Mouse (Mus musculus): ENCODE results near the gene Acbd6. TPM values are rescaled to one million over a fixed set of nuclear protein-coding genes. Genes with fewer than 3 reads are reported as not detected.

The Acbd6 gene
- polyA plus RNA-seq, 1 experiment from 2014 or later: 73.6 TPM

DNA sequence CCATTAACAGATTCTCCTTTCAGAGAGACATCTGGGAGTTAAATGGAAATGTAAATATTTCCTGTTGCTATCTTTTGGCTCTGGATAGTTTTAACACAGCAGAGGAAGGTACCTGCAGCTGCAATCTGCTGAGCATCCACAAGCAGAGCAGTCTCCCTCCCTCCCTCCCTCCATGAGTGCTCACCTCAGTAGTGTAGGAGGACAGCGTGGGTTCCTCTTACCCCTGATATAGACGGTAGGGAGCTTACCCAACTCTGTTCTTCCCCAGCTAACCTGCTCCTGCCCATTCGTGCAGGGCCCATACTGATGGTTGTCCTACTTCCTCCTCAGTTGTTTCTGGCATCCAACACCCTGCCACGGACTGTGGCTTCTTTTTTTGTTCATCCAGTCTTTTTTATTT lies 50.6 kb downstream of the Acbd6 start:
- 70% methylated on average over 4 of the region's 4 CpGs for WGBS
- Histone ChIP-seq H3K9ac (replicated peaks) (no peak overlapping the region), H3K27ac (no peak overlapping the region), H3K4me1 (replicated peaks) (peaks cover 19% of the 10 kb centered on the region), H3K9me3 (no peaks in the 10 kb centered on the region), H3K36me3 (no peaks in the 10 kb centered on the region), H3K4me2 (replicated peaks) (no peak overlapping the region), H3K27me3 (no peaks in the 10 kb centered on the region; the same call in 1 of the 2 replicates), H3K4me3 (replicated peaks) (no peak overlapping the region)
- ATAC-seq: no peak

DNA sequence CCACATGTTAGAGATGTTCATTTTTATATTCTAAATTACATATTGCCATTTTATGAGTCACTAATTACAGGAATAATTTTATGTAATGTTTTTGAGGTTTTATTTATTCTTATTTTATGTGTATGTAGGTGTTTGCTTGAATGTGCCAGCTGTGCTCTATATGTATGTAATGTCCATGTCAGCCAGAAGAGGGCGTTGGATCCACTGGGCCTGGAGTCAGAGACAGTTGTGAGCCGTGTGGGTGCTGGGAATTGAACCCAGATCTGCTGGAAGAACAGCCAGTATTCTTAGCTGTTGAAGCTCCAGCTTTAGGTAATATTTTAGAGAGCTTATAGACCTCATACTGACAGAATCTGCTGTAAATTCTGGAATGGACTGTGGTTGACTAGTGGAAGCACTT lies 56.5 kb downstream of the Acbd6 start:
- H3K9ac ChIP-seq (replicated peaks): no peak overlapping the region
- H3K27me3 ChIP-seq: no peaks in the 10 kb centered on the region
- no peaks in the 10 kb centered on the region for H3K36me3 ChIP-seq
- WGBS: 59% methylated on average over 2 of the region's 2 CpGs
- H3K4me3 ChIP-seq (replicated peaks): no peak overlapping the region
- ATAC-seq: no peak
- H3K4me1 ChIP-seq (replicated peaks): no peaks in the 10 kb centered on the region
- no peak overlapping the region for H3K4me2 ChIP-seq (replicated peaks)
- H3K9me3 ChIP-seq: no peaks in the 10 kb centered on the region
- no peak overlapping the region for H3K27ac ChIP-seq

DNA sequence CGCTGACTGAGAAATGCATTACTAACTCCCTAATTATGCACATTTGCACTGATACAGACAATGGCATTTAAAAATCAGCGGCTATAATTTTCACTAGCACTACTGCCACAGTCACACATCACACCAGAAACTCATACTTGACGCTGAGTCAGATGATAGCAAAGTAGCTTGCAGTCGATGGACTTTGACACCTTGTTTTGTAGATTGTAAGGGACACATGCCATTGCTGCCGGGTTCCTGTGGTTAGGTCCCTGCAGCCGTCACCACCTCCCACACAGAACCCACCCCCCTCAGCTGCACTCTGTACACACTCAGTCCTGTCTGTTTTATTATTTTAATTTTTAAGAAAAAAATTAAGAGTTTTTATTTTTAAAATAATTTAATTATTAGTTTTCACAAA lies 63.2 kb downstream of the Acbd6 start:
- Histone ChIP-seq H3K4me2 (replicated peaks) (no peak overlapping the region), H3K9ac (replicated peaks) (no peak overlapping the region), H3K27me3 (no peaks in the 10 kb centered on the region; the same call in 1 of the 2 replicates), H3K9me3 (no peaks in the 10 kb centered on the region), H3K27ac (no peak overlapping the region), H3K4me1 (replicated peaks) (no peaks in the 10 kb centered on the region), H3K36me3 (peaks cover 5% of the 10 kb centered on the region; the same call in 1 of the 2 replicates), H3K4me3 (replicated peaks) (no peak overlapping the region)
- 90% methylated on average over 6 of the region's 6 CpGs for WGBS
- no peak for ATAC-seq

DNA sequence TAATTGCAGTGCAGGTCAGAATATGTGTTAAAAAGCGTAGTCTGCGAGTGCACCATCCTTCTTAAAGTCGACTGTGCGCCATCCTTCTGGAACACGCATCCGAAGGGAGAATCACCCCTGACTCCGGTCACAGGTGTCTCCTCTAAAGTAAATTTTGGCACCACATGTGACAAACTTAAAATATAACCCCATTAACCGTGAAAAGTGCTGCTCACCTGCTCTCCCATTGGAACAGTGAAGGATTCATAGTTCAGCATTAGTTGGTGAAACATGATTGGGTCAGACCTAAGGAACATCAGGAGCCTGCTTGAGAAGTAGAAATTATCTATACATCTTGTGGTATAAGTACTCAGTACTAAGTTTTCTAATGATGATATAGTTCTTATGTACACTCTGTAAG lies 65.3 kb downstream of the Acbd6 start:
- no peak for ATAC-seq
- Histone ChIP-seq H3K9me3 (no peaks in the 10 kb centered on the region), H3K36me3 (peaks cover 5% of the 10 kb centered on the region; the same call in 1 of the 2 replicates), H3K4me3 (replicated peaks) (no peak overlapping the region), H3K4me1 (replicated peaks) (no peaks in the 10 kb centered on the region), H3K4me2 (replicated peaks) (no peak overlapping the region), H3K27me3 (no peaks in the 10 kb centered on the region; the same call in 1 of the 2 replicates), H3K27ac (no peak overlapping the region), H3K9ac (replicated peaks) (no peak overlapping the region)
- 95% methylated on average over 8 of the region's 8 CpGs for WGBS

DNA sequence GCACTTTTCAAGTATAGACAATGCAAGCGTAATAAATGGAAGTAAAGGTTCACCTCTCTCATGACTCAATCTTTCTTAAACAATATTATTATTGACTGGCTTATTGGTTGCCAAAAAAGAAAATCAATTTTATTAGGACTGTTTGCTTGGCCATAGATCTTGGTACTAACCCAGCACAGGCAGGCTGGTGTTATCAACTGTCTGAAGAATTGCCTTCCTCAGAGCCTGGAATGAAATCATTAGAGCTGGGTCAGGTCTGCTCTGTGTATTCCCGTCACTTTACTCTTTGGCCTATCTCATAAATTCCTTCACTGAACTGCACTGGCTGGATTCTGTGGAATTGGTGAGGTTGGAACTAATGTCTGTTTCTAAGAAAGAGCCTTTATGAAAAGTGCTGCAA lies 69.8 kb downstream of the Acbd6 start:
- Histone ChIP-seq H3K4me1 (replicated peaks) (no peaks in the 10 kb centered on the region), H3K36me3 (peaks cover 5% of the 10 kb centered on the region; the same call in 1 of the 2 replicates), H3K9me3 (no peaks in the 10 kb centered on the region), H3K27ac (no peak overlapping the region), H3K4me2 (replicated peaks) (no peak overlapping the region), H3K27me3 (no peaks in the 10 kb centered on the region), H3K9ac (replicated peaks) (no peak overlapping the region), H3K4me3 (replicated peaks) (no peak overlapping the region)
- 94% methylated on average over 2 of the region's 2 CpGs for WGBS
- ATAC-seq: no peak

DNA sequence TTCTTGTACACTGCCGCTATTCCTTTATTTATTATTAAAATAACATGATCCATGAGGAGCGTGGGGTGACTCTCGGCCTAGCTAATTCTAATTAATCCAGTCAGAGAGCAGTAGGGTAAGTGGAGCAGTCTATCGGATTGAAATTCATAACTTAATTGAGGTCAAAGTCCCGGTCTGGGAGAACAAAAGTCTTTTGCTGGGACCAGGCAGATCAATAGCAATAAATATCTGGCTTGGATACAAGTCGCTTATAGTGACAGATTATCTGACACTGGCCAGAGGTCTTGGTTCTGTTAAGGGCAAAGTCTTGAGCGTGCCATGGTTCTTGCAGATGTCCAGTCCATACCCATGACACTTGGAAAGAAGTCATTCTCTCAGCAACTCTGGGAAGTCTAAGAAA lies 78.7 kb downstream of the Acbd6 start:
- Histone ChIP-seq H3K4me3 (replicated peaks) (no peak overlapping the region), H3K4me2 (replicated peaks) (no peak overlapping the region), H3K9ac (replicated peaks) (no peak overlapping the region), H3K27ac (no peak overlapping the region), H3K27me3 (no peaks in the 10 kb centered on the region), H3K9me3 (no peaks in the 10 kb centered on the region), H3K36me3 (no peaks in the 10 kb centered on the region), H3K4me1 (replicated peaks) (no peaks in the 10 kb centered on the region)
- ATAC-seq: no peak
- WGBS: 80% methylated on average over 7 of the region's 7 CpGs

DNA sequence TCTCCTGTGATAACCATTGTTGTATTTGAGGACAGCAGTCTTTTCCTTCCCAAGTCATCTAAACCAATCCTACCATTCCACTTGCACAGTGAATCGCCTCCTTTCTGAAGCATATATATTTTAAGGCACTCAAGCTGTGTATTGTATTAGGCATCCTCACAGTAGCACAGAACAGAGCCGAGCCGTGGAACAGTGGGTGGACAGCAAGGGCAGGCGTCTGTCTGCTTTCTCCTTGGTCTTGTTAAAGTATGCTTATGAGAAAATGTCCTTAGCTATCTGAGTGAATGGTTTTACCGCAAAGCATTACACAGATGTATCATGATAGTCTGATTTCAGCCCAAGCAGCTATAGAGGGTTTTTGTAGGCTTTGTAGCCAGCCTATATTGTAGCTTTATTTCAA lies 87.9 kb downstream of the Acbd6 start:
- Histone ChIP-seq H3K36me3 (no peaks in the 10 kb centered on the region), H3K4me3 (replicated peaks) (no peak overlapping the region), H3K9ac (replicated peaks) (no peak overlapping the region), H3K4me1 (replicated peaks) (peaks cover 17% of the 10 kb centered on the region), H3K9me3 (no peaks in the 10 kb centered on the region), H3K27ac (no peak overlapping the region), H3K4me2 (replicated peaks) (no peak overlapping the region), H3K27me3 (no peaks in the 10 kb centered on the region)
- WGBS: 75% methylated on average over 5 of the region's 5 CpGs
- no peak for ATAC-seq

DNA sequence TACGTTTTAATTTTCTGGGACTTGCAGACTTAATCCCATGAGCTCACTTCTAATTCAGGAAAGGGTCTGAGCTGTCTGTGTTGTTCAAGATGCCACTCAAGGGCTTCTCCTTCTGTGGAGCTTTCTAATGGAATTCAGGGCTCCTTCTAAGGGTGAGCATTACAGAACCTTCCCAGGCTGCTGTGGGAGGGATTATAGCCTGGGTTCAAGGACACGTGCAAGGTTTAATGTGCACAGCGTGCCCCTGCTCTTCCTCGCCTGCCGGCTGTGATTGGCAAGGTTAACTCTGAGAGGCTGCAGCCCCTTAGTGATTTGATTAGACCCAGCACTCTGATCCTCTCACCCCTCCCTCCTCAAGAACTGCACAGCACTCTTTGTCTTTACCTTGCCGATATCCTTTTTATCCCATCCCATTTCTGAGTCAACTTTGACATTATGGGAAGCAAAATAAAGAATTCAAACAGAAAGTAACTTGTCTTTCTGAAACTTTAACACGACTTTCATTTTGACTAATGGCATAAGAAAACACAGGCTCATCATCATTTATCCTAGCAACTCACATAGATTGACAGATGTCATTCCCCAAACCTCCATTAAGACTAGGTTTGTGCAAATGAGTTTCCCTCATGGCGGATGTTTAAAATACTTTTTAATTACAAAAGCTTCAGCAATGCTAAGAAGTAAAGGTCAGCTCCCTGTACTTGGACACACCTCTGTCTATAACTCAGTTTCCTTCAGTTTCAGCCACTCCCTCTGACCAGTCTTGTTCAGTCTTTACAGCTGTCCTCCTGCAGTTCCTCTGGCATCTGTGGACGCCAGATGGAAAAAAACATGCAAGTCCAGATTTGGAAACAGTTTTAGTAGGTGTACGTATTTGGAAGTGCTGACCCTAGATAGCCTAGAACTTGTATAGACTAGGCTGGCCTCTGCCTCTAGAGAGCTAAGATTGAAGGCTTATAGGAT lies 88.7 kb downstream of the Acbd6 start:
- Histone ChIP-seq H3K27ac (no peak overlapping the region), H3K4me3 (replicated peaks) (no peak overlapping the region), H3K4me2 (replicated peaks) (no peak overlapping the region), H3K4me1 (replicated peaks) (peaks cover 19% of the 10 kb centered on the region), H3K9ac (replicated peaks) (no peak overlapping the region), H3K9me3 (no peaks in the 10 kb centered on the region), H3K27me3 (no peaks in the 10 kb centered on the region; the same call in 1 of the 2 replicates), H3K36me3 (no peaks in the 10 kb centered on the region)
- 43% methylated on average over 10 of the region's 10 CpGs for WGBS
- peak; percentile 74 for ATAC-seq

DNA sequence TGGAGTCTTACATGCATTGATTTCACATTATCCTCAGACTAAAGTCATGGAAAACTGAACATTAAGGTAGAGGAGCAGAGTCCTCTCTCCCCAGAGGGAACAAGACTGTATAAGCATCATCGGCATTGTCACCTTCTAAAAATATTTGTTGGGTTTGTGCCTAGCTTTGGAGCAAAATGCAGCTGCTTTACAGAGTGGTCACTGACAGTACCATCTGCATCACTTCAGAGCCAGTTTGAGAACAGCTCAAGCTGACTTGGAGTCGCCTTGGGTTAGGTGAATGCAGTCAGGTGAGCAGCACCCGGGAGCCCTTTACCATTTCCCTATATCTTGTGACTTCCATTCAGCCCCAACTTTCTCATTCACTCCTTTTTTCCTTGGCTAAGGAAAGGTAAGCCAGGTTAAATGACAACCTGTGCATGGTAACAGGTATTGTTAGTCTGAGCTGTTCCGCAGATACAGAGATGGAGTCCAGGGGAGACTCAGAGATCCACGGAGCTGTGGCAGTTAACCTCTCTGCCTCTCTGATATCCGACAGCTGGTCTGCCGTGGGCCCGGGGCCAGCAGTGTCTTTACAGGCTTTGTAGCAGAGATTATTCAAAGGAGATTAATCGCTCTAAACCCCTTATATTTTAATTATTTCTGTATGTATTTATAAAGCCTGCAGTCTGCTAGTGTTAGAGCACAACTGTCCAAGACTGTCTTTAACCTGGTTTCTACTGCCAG lies 92.4 kb downstream of the Acbd6 start:
- no peaks in the 10 kb centered on the region for H3K9me3 ChIP-seq
- WGBS: 51% methylated on average over 9 of the region's 9 CpGs
- H3K9ac ChIP-seq (replicated peaks): no peak overlapping the region
- no peak for ATAC-seq
- H3K27me3 ChIP-seq: peaks cover 6% of the 10 kb centered on the region; the same call in 1 of the 2 replicates
- H3K4me1 ChIP-seq (replicated peaks): peaks cover 28% of the 10 kb centered on the region
- no peak overlapping the region for H3K4me2 ChIP-seq (replicated peaks)
- no peaks in the 10 kb centered on the region for H3K36me3 ChIP-seq
- no peak overlapping the region for H3K27ac ChIP-seq
- no peak overlapping the region for H3K4me3 ChIP-seq (replicated peaks)

DNA sequence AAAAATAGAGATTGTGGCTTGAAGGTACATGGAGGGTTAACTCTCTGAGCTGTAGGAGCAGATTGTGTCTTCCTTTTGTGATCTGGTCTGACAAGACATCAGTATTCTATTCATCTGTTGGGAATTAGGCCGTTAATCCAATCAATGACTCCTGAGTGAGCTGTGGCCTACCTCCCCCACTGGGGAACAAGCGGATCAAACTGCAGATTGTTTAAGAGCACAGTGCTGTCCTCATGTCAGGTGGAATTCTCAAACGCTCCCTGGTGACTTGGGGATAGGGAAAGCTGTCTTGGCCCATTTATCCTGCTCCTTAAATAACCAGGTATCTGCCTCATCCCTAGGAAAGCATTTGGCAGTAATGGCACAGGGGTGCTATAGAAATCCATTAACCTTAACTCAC lies 97.0 kb downstream of the Acbd6 start:
- H3K9ac ChIP-seq (replicated peaks): no peak overlapping the region
- peak overlapping the region; percentile 10; the same call in 1 of the 2 replicates for H3K27ac ChIP-seq
- H3K4me3 ChIP-seq (replicated peaks): no peak overlapping the region
- peaks cover 21% of the 10 kb centered on the region for H3K4me1 ChIP-seq (replicated peaks)
- H3K4me2 ChIP-seq (replicated peaks): no peak overlapping the region
- H3K9me3 ChIP-seq: no peaks in the 10 kb centered on the region
- ATAC-seq: peak; percentile 50; the same call in 1 of the 2 replicates
- no peaks in the 10 kb centered on the region for H3K36me3 ChIP-seq
- 6% methylated on average over 3 of the region's 3 CpGs for WGBS
- H3K27me3 ChIP-seq: peaks cover 9% of the 10 kb centered on the region; the same call in 1 of the 2 replicates

DNA sequence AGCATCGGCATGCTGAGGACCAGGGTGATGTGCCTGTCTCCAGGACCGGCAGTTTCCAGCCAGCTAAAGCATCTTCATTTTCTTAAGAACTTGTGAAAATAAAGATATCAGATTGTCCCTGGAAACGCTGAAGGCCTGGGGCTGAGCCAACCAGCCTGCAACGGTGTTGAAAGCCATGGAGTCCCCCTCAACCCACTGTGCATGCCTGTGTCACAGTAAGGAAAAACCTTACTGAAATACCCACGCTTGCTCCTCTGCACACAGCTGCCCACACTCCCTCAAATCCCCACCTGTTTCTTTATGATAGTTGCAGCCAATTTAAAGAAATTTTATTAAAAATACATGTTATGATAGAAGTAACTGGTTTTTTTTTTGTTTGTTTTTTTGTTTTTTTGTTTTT lies 98.4 kb downstream of the Acbd6 start:
- no peak for ATAC-seq
- Histone ChIP-seq H3K27ac (no peak overlapping the region), H3K4me2 (replicated peaks) (no peak overlapping the region), H3K4me3 (replicated peaks) (no peak overlapping the region), H3K27me3 (peaks cover 9% of the 10 kb centered on the region; the same call in 1 of the 2 replicates), H3K9ac (replicated peaks) (no peak overlapping the region), H3K4me1 (replicated peaks) (peaks cover 12% of the 10 kb centered on the region), H3K9me3 (no peaks in the 10 kb centered on the region), H3K36me3 (no peaks in the 10 kb centered on the region)
- 39% methylated on average over 5 of the region's 5 CpGs for WGBS

DNA sequence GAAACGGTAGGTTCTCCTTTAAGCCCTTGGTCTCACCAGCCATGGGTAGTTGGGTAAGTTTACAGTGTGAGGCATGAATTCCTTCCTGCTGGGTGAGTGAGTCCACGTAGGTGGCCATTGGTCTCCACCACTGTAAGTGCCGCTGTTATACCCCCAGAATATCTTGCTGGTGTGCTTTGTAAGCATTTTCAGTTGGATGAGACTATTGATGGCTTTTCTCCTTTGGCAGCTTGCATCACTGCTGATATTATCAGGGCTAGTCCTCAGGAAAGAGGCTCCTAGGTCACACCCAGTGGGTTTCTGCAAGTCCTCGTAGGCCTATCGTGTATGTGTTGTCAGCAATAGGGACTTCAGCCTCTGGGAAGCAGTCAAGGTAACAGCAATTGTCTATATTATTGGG lies 106.1 kb downstream of the Acbd6 start:
- H3K4me1 ChIP-seq (replicated peaks): no peaks in the 10 kb centered on the region
- no peak overlapping the region for H3K9ac ChIP-seq (replicated peaks)
- no peak overlapping the region for H3K27ac ChIP-seq
- no peak overlapping the region for H3K4me3 ChIP-seq (replicated peaks)
- H3K9me3 ChIP-seq: no peaks in the 10 kb centered on the region
- ATAC-seq: no peak
- WGBS: 87% methylated on average over 5 of the region's 5 CpGs
- no peaks in the 10 kb centered on the region for H3K27me3 ChIP-seq
- H3K4me2 ChIP-seq (replicated peaks): no peak overlapping the region
- no peaks in the 10 kb centered on the region for H3K36me3 ChIP-seq

Data from midbrain, embryonic 13.5 days (tissue).